Comparison of ENCODE assay signal across 8 mouse cellular contexts in the genomic region with DNA sequence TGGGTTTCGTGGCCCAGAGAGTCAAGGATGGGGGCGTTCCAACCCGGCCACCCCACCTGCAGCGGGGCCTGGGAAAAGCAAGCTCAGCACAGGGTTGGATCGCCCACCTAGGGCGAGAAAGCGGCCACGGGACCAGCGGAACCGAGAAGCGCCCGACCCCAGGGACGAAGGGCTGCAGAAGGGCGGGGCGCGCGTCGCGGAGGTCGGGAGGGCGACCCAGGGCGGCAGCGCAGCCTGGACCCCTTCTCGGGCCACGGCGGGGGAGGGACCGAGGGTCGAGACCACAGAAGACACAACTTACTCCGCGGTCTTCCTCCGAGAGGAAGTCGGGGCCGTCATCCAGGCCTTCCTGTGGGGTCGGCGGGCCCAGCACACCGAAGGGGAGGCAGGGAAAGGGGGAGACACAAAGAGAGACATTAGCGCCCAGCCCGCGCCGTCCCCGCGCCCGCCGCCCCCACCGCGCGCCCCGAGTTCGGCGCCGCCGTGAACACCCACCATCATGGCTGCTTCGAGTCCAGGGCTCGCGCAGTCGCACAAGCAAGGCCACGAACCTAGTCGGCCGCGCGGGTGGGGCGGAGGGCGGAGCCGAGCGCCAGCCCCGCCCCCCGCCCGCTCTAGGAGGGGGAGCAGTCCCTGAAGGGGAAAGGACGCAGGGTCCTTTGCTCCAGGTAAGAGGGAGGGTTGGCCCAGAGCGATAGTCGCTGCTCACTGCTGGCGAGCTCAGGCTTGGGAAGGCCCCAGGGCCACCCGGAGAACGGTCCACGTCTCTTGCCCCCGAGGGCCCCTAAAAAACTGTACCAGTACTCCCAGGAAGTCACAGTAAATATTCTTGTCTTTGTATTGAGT. TPM values are rescaled to one million over a fixed set of nuclear protein-coding genes. Genes with fewer than 3 reads are reported as not detected.
DNase-seq lines count a peak whose midpoint lies in the region; ATAC-seq and TF ChIP-seq lines count a peak whose summit lies in the region.

Snx6 (minus strand) TSS at position 551 of the 846 bp plus-strand sequence.

- peaks cover 0 to 4% of the 10 kb centered on the region in 2 experiments; a peak in 3 of 4 replicates for H3K36me3 ChIP-seq in MEL (ENCODE audit: control insufficient read depth in 1 of 2, insufficient read depth in 2 of 2, low read length in 2 of 2)
- no peaks in the 10 kb centered on the region for H3K36me3 ChIP-seq in lung, embryonic 16.5 days (ENCODE audit: control insufficient read depth, insufficient read depth, low read length)

- TF ChIP-seq RAD21 in MEL (IDR thresholded peaks at IDR 0.05; ENCODE audit: low read depth, low read length) = no peak

- H3K9me3 ChIP-seq in MEL (replicated peaks; ENCODE audit: insufficient read depth, low read length) = no peaks in the 10 kb centered on the region
- no peaks in the 10 kb centered on the region for H3K9me3 ChIP-seq in lung, embryonic 16.5 days (ENCODE audit: control insufficient read depth, low read length)

- H3K4me3 ChIP-seq in MEL (ENCODE audit: control insufficient read depth in 1 of 2, insufficient read depth in 1 of 2, low read depth in 2 of 2, low read length in 2 of 2) = peak within 1 kb of the TSS; percentile 87 to 97
- peak within 1 kb of the TSS; percentile 87 for H3K4me3 ChIP-seq in cerebellum, adult 2 months (replicated peaks; ENCODE audit: insufficient read depth, low read depth, low read length)
- H3K4me3 ChIP-seq in lung, embryonic 16.5 days (ENCODE audit: low read length) = peak within 1 kb of the TSS; percentile 96

- ATAC-seq in hematopoietic stem cell, adult 5-6 weeks (replicated peaks in 1 of 2; ENCODE audit: insufficient read depth in 1 of 2, low FRiP score in 2 of 2, low TSS enrichment in 1 of 2, low read depth in 1 of 2, poor library complexity in 2 of 2, severe bottlenecking in 2 of 2) = peak; percentile 84 to 93
- ATAC-seq in lung, embryonic 16.5 days (ENCODE audit: low read depth) = peak; percentile 97

- peak within 1 kb of the TSS; percentile 38 for H3K27ac ChIP-seq in MEL (ENCODE audit: control insufficient read depth, low read depth, low read length)
- H3K27ac ChIP-seq in cerebellum, adult 2 months (ENCODE audit: insufficient read depth, low read length) = peak within 1 kb of the TSS; percentile 93
- H3K27ac ChIP-seq in lung, embryonic 16.5 days (ENCODE audit: low read length) = peak within 1 kb of the TSS; percentile 79

- H3K9ac ChIP-seq in MEL (ENCODE audit: control insufficient read depth, low read depth, low read length, poor library complexity, severe bottlenecking) = peak within 1 kb of the TSS; percentile 99
- H3K9ac ChIP-seq in lung, embryonic 16.5 days (ENCODE audit: low read length) = peak within 1 kb of the TSS; percentile 99

- DNase-seq in MEL (ENCODE audit: low read depth, low spot score) = peak; percentile 91
- DNase-seq in cerebellum, adult 2 months = peak; percentile 86 to 87
- peak; percentile 86 for DNase-seq in forelimb bud, embryonic 11.5 days (ENCODE audit: low read depth, low spot score)
- DNase-seq in layer of hippocampus, adult 9-10 months (ENCODE audit: low spot score) = peak; percentile 38
- DNase-seq in ovary, postnatal 14 days (ENCODE audit: low spot score) = peak; percentile 68
- DNase-seq in thymus, postnatal 14 days = peak; percentile 87

- peak; percentile 76 to 90; a peak in 3 of 4 replicates for TF ChIP-seq POLR2A in MEL (IDR thresholded peaks at IDR 0.05; ENCODE audit: control insufficient read depth in 1 of 2, insufficient read depth in 1 of 2, low read depth in 1 of 2, low read length in 2 of 2, poor library complexity in 1 of 2)
- peak; percentile 78 for TF ChIP-seq POLR2A in cerebellum, adult 2 months (IDR thresholded peaks at IDR 0.05; ENCODE audit: borderline replicate concordance, insufficient read depth, low read length)

- H3K4me2 ChIP-seq in lung, embryonic 16.5 days (ENCODE audit: low read depth, low read length) = peak within 1 kb of the TSS; percentile 75

- peaks cover 7% of the 10 kb centered on the region for H3K79me2 ChIP-seq in MEL (ENCODE audit: control insufficient read depth, insufficient read depth, low read length, poor library complexity)

- H3K27me3 ChIP-seq in MEL (ENCODE audit: control insufficient read depth in 1 of 2, insufficient read depth in 2 of 2, low read length in 2 of 2) = no peaks in the 10 kb centered on the region
- no peaks in the 10 kb centered on the region for H3K27me3 ChIP-seq in cerebellum, adult 2 months (ENCODE audit: control insufficient read depth, insufficient read depth, low read length)
- no peaks in the 10 kb centered on the region for H3K27me3 ChIP-seq in lung, embryonic 16.5 days (ENCODE audit: control insufficient read depth, insufficient read depth, low read depth, low read length)

- no peak for TF ChIP-seq CTCF in MEL (IDR thresholded peaks at IDR 0.05 in 2 of 3, conservative IDR thresholded peaks at IDR 0.05 in 1 of 3; ENCODE audit: control insufficient read depth in 1 of 3, insufficient read depth in 1 of 3, low read depth in 2 of 3, low read length in 3 of 3, poor library complexity in 1 of 3, severe bottlenecking in 1 of 3)
- TF ChIP-seq CTCF in cerebellum, adult 2 months (IDR thresholded peaks at IDR 0.05; ENCODE audit: borderline replicate concordance, insufficient read depth, low read depth, low read length) = no peak

- H3K4me1 ChIP-seq in MEL (ENCODE audit: control insufficient read depth in 1 of 2, insufficient read depth in 2 of 2, low read length in 2 of 2) = peaks cover 5 to 11% of the 10 kb centered on the region in 2 experiments; a peak in 2 of 4 replicates
- peaks cover 2% of the 10 kb centered on the region for H3K4me1 ChIP-seq in cerebellum, adult 2 months (ENCODE audit: control insufficient read depth, insufficient read depth, low read length)
- H3K4me1 ChIP-seq in lung, embryonic 16.5 days (replicated peaks; ENCODE audit: control insufficient read depth, insufficient read depth, low read length) = peaks cover 22% of the 10 kb centered on the region

- no peak for TF ChIP-seq EP300 in MEL (IDR thresholded peaks at IDR 0.05; ENCODE audit: low read depth in 1 of 2, low read length in 2 of 2)

- under 1% methylated on average over 74 of the region's 76 CpGs for WGBS in cerebellum, adult 2 months
- under 1% methylated on average over 76 of the region's 76 CpGs for WGBS in lung, embryonic 16.5 days

TF ChIP-seq in MEL, 35 proteins besides CTCF, POLR2A, EP300 and RAD21 (continues in another document):
- TF ChIP-seq TCF12 (IDR thresholded peaks at IDR 0.05; ENCODE audit: low read depth, low read length) (peak; percentile 42; the same call in 1 of the 2 replicates), SMC3 (IDR thresholded peaks at IDR 0.05; ENCODE audit: low read depth, low read length) (no peak), SIN3A (IDR thresholded peaks at IDR 0.05; ENCODE audit: low read length) (no peak; the same call in none of the 2 replicates), TBP (IDR thresholded peaks at IDR 0.05; ENCODE audit: low read depth, low read length) (peak; percentile 61; the same call in 1 of the 2 replicates), RCOR1 (IDR thresholded peaks at IDR 0.05; ENCODE audit: low read depth, low read length) (no peak), MXI1 (IDR thresholded peaks at IDR 0.05; ENCODE audit: low read depth, low read length) (no peak), UBTF (IDR thresholded peaks at IDR 0.05; ENCODE audit: borderline replicate concordance, insufficient read depth, low read depth, low read length) (no peak), TAL1 (IDR thresholded peaks at IDR 0.05; ENCODE audit: low read length) (no peak), USF2 (IDR thresholded peaks at IDR 0.05; ENCODE audit: borderline replicate concordance in 1 of 2, insufficient read depth in 1 of 2, low read depth in 1 of 2, low read length in 2 of 2) (no peak), POLR2AphosphoS5 (IDR thresholded peaks at IDR 0.05; ENCODE audit: borderline replicate concordance, low read depth, low read length) (no peak), CHD1 (IDR thresholded peaks at IDR 0.05; ENCODE audit: low read depth, low read length) (no peak), GATA1 (IDR thresholded peaks at IDR 0.05; ENCODE audit: low read depth, low read length) (no peak), ZMIZ1 (IDR thresholded peaks at IDR 0.05; ENCODE audit: low read depth, low read length) (peak; percentile 83), KAT2A (conservative IDR thresholded peaks at IDR 0.05; ENCODE audit: low read depth, low read length) (no peak), ZNF384 (IDR thresholded peaks at IDR 0.05; ENCODE audit: low read depth, low read length) (no peak), MYB (IDR thresholded peaks at IDR 0.05; ENCODE audit: low read depth, low read length) (no peak), MYC (IDR thresholded peaks at IDR 0.05; ENCODE audit: low read depth, low read length) (no peak), JUND (IDR thresholded peaks at IDR 0.05; ENCODE audit: low read depth, low read length) (no peak), CHD2 (IDR thresholded peaks at IDR 0.05; ENCODE audit: low read length) (no peak), ETS1 (IDR thresholded peaks at IDR 0.05; ENCODE audit: low read depth, low read length) (no peak), ZC3H11A (IDR thresholded peaks at IDR 0.05; ENCODE audit: low read depth, low read length) (no peak), GABPA (IDR thresholded peaks at IDR 0.05; ENCODE audit: low read depth, low read length) (no peak), ELF1 (IDR thresholded peaks at IDR 0.05; ENCODE audit: low read depth, low read length) (no peak), NRF1 (IDR thresholded peaks at IDR 0.05; ENCODE audit: insufficient read depth, low read depth, low read length, poor library complexity, severe bottlenecking) (peak; percentile 79), MAFK (IDR thresholded peaks at IDR 0.05; ENCODE audit: borderline replicate concordance, low read depth, low read length) (no peak), MAX (IDR thresholded peaks at IDR 0.05; ENCODE audit: low read length) (no peak), POLR2AphosphoS2 (IDR thresholded peaks at IDR 0.05; ENCODE audit: low read length) (peak; percentile 72; the same call in 1 of the 2 replicates), E2F4 (IDR thresholded peaks at IDR 0.05; ENCODE audit: borderline replicate concordance, low read depth, low read length) (no peak), BHLHE40 (IDR thresholded peaks at IDR 0.05; ENCODE audit: borderline replicate concordance, low read depth, low read length) (no peak), ZKSCAN1 (IDR thresholded peaks at IDR 0.05; ENCODE audit: low read depth, low read length) (no peak)

RNA-seq across cellular contexts. Expression of gene Snx6, which starts in this region (rescaled TPM):
- total RNA-seq in MEL (2012; rRNA removed) = 42.4 and 46.5 TPM in 2 replicates
- polyA plus RNA-seq in MEL (2012; ENCODE audit: insufficient read depth in 1 of 2, insufficient read length in 2 of 2, low read depth in 1 of 2, low replicate concordance in 2 of 2, missing spikeins in 1 of 2) = 10 to 100 TPM in 1 of 2 experiments, not detected in 1; 33.7 TPM
- 46.4 and 46.7 TPM in 2 replicates for polyA plus RNA-seq in cerebellum, adult 2 months (2012; rRNA removed)
- 108 and 111 TPM in 2 replicates for total RNA-seq in hematopoietic stem cell, adult 5-6 weeks (2017)
- polyA plus RNA-seq in lung, embryonic 16.5 days (2015; fragmentation: Nextera tagmentation; extraction: Ambion mirVana) = 165 and 180 TPM in 2 replicates

Comparison
In these comparisons a context has a peak if more than half of its experiments do, and no peak if none do; other contexts are left out.
1. Peak in every context shown above with its lines: DNase-seq, ATAC-seq, H3K4me3 ChIP-seq and H3K27ac ChIP-seq.
2. DNase-seq: peak in every context shown above with its lines; median percentile 91 in MEL; 87 in thymus, postnatal 14 days; 86 in cerebellum, adult 2 months; 86 in forelimb bud, embryonic 11.5 days; 68 in ovary, postnatal 14 days; 38 in layer of hippocampus, adult 9-10 months.
3. H3K27ac ChIP-seq: peak in every context shown above with its lines; median percentile 93 in cerebellum, adult 2 months; 79 in lung, embryonic 16.5 days; 38 in MEL.